Mouse (Mus musculus) kidney, embryonic 15.5 days (tissue): ENCODE measurements around the gene Parvb. TPM values are rescaled to one million over a fixed set of nuclear protein-coding genes. Genes with fewer than 3 reads are reported as not detected.

ENCODE experiments used
- ATAC-seq: fragments of 200-750 bp; cut with Nextera tagmentation; replicated peaks from 2 replicates; pipeline ENCODE4 v1.8.0; 2017; ENCODE audit warnings: moderate TSS enrichment; ENCODE audit not compliant: low FRiP score
- H3K27ac ChIP-seq: fragments of 300-500 bp; sonication (generic); 2 replicates; pipeline ENCODE4 v1.5.1; 2015; ENCODE audit warnings: mild to moderate bottlenecking, inconsistent platforms
- H3K27me3 ChIP-seq: fragments of 300-500 bp; sonication (generic); 2 replicates; pipeline ENCODE4 v1.6.1; 2015; ENCODE audit warnings: inconsistent platforms
- H3K36me3 ChIP-seq: fragments of 300-500 bp; sonication (generic); 2 replicates; pipeline ENCODE4 v1.6.1; 2015; ENCODE audit warnings: inconsistent platforms
- H3K4me1 ChIP-seq: fragments of 300-500 bp; sonication (generic); 2 replicates; pipeline ENCODE4 v1.6.1; 2015; ENCODE audit warnings: inconsistent platforms
- H3K4me2 ChIP-seq: fragments of 300-500 bp; sonication (generic); 2 replicates; pipeline ENCODE4 v1.6.1; 2015; ENCODE audit warnings: moderate library complexity, mild to moderate bottlenecking, inconsistent platforms
- H3K4me3 ChIP-seq: fragments of 300-500 bp; sonication (generic); replicated peaks from 2 replicates; pipeline ENCODE4 v1.5.1; 2015; ENCODE audit warnings: mild to moderate bottlenecking, inconsistent platforms
- H3K9ac ChIP-seq: fragments of 300-500 bp; sonication (generic); 2 replicates; pipeline ENCODE4 v1.6.1; 2015; ENCODE audit warnings: mild to moderate bottlenecking, inconsistent platforms
- H3K9me3 ChIP-seq: fragments of 300-500 bp; sonication (generic); replicated peaks from 2 replicates; pipeline ENCODE4 v1.6.1; 2016; ENCODE audit warnings: inconsistent platforms
- WGBS: fragments of 180-500 bp; shearing (Covaris S2); methylation state at CpG from one replicate; pipeline ENCODE4 v1.1.7; 2015; ENCODE audit warnings: mixed read lengths; 5-methylcytosine and 5-hydroxymethylcytosine counted together
- polyA plus RNA-seq: library from polyadenylated mRNA; unstranded; fragments of >200 nt; fragmentation: Nextera tagmentation; extraction: Ambion mirVana; gene quantifications from 2 replicates; pipeline ENCODE4 v1.2.1, GENCODE M21; 2015

The Parvb gene
- polyA plus RNA-seq, 1 experiment from 2014 or later: 4.7 TPM

GRCm38 (mm10) chr15:84299662-84300333 lies 68.0 kb downstream of the Parvb start:
- 0 out of 2 replicates have a peak, but pooled peaks have one; percentile 7 for ATAC-seq
- Histone ChIP-seq H3K36me3 (no peaks in the 10 kb centered on the region), H3K4me1 (peaks cover 67% of the 10 kb centered on the region), H3K4me2 (no peak overlapping the region), H3K9me3 (no peaks in the 10 kb centered on the region), H3K27ac (no peak overlapping the region), H3K4me3 (no peak overlapping the region), H3K27me3 (peaks cover 33% of the 10 kb centered on the region), H3K9ac (no peak overlapping the region)
- 42% methylated on average over 9 of the region's 9 CpGs for WGBS

GRCm38 (mm10) chr15:84300591-84300990 lies 68.7 kb downstream of the Parvb start:
- 62% methylated on average over 2 of the region's 2 CpGs for WGBS
- H3K9ac ChIP-seq: no peak overlapping the region
- no peaks in the 10 kb centered on the region for H3K9me3 ChIP-seq
- no peaks in the 10 kb centered on the region for H3K36me3 ChIP-seq
- H3K27ac ChIP-seq: no peak overlapping the region
- no peak for ATAC-seq
- peaks cover 33% of the 10 kb centered on the region for H3K27me3 ChIP-seq
- no peak overlapping the region for H3K4me3 ChIP-seq
- no peak overlapping the region for H3K4me2 ChIP-seq
- H3K4me1 ChIP-seq: peaks cover 69% of the 10 kb centered on the region

GRCm38 (mm10) chr15:84301026-84301425 lies 69.2 kb downstream of the Parvb start:
- Histone ChIP-seq H3K27me3 (peaks cover 33% of the 10 kb centered on the region), H3K9ac (no peak overlapping the region), H3K9me3 (no peaks in the 10 kb centered on the region), H3K4me3 (no peak overlapping the region), H3K4me1 (peaks cover 73% of the 10 kb centered on the region), H3K36me3 (no peaks in the 10 kb centered on the region), H3K4me2 (no peak overlapping the region), H3K27ac (no peak overlapping the region)
- WGBS: 17% methylated on average over 7 of the region's 7 CpGs
- ATAC-seq: no peak; the same call in 1 of the 2 replicates

DNA sequence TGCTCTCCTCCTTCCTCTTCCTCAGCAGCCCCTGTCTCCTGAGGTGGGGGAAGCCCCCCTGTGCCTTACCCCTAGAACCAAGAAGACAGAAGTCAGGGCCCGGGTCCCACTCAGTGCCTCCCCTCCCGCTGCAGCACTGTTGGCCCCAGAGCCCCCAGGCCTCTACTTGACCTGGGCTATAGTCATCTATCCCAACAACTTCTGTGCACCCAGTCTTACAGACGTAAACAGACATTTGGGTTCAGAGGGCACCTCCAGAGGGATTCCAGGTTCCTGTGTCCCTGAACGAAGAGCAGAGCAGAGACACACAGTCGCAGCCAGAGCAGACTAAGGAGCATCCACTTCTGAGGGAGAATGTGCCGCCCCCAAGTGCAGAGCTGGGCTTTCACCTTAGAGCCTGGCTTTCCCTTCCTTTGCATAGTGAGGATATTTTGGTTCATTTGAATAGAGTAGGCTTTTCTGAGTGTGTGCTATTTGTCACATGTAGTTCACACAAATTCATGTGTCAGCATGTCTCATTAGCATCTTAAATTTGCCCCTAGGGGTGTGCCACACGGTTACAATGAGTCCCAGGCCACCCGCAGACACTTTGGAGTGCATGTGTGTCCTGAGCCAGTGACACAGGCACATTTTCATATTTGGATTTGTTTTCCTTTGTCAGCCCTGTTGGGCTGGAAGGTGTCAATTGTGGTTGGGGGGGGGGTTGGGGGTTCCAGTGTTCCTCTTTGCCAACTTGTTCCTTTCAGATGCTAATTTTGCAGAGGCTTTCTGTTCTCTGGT lies 70.0 kb downstream of the Parvb start:
- no peak for ATAC-seq
- peaks cover 70% of the 10 kb centered on the region for H3K4me1 ChIP-seq

DNA sequence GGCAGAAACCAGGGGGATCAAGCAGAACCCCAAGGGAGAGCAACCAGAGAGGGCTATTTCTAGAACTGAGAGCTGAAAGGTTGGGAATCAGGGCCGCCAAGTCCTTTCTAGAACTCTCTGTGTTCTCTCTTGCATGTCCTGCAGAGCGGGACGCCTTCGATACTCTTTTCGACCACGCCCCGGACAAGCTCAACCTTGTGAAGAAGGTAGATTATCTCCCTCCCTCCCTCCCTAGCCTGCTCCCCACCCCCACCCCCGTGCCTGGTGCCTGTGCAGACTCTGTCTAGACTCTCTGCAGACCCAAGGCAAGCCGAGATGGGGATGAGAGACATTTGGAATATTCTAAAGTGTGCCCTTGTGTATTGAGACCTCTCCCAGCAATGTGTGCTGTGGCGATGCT lies 71.4 kb downstream of the Parvb start:
- Histone ChIP-seq H3K4me3 (no peak overlapping the region), H3K27me3 (peaks cover 33% of the 10 kb centered on the region), H3K36me3 (no peaks in the 10 kb centered on the region), H3K9ac (no peak overlapping the region), H3K4me2 (no peak overlapping the region), H3K9me3 (no peaks in the 10 kb centered on the region), H3K4me1 (peaks cover 60% of the 10 kb centered on the region), H3K27ac (no peak overlapping the region)
- no peak for ATAC-seq
- 59% methylated on average over 10 of the region's 10 CpGs for WGBS

More for the DNA sequence above, 70.0 kb downstream of the Parvb start:
- H3K9ac ChIP-seq: no peak overlapping the region
- H3K4me2 ChIP-seq: no peak overlapping the region
- H3K27me3 ChIP-seq: peaks cover 33% of the 10 kb centered on the region
- H3K4me3 ChIP-seq: no peak overlapping the region
- H3K9me3 ChIP-seq: no peaks in the 10 kb centered on the region
- no peaks in the 10 kb centered on the region for H3K36me3 ChIP-seq
- H3K27ac ChIP-seq: no peak overlapping the region
- WGBS: 53% methylated on average over 8 of the region's 8 CpGs

GRCm38 (mm10) chr15:84305333-84305732 lies 73.5 kb downstream of the Parvb start:
- ATAC-seq: no peak
- Histone ChIP-seq H3K9ac (no peak overlapping the region), H3K27ac (no peak overlapping the region), H3K4me3 (no peak overlapping the region), H3K4me1 (peaks cover 41% of the 10 kb centered on the region), H3K36me3 (no peaks in the 10 kb centered on the region), H3K9me3 (no peaks in the 10 kb centered on the region), H3K27me3 (peaks cover 31% of the 10 kb centered on the region), H3K4me2 (no peak overlapping the region)
- WGBS: 28% methylated on average over 10 of the region's 10 CpGs

DNA sequence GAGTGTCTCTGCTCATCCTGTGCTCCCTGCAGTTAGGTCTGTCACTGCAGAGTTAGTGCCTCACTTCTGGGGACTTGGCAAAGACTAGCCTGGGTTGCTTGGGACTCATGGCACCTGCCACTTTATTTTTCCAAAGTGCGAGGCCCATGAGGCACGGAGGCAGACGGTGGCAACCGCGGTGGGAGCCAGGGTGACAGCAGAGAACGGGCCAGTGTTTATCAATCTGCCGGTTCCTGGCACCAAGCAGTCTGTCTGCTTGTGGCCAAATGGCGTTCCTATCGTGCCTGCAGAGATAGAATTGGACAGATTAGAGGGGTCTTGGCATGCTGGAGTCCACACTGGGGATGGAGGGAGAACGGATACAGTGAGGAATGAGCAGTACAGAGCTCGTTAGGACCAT lies 78.4 kb downstream of the Parvb start:
- WGBS: 49% methylated on average over 11 of the region's 11 CpGs
- 0 out of 2 replicates have a peak, but pooled peaks cover 3% of the 10 kb centered on the region for H3K27me3 ChIP-seq
- H3K27ac ChIP-seq: no peak overlapping the region

GRCm38 (mm10) chr15:84311295-84312085 lies 79.6 kb downstream of the Parvb start:
- Histone ChIP-seq H3K4me2 (no peak overlapping the region), H3K4me3 (no peak overlapping the region), H3K4me1 (peaks cover 52% of the 10 kb centered on the region), H3K27ac (no peak overlapping the region), H3K36me3 (no peaks in the 10 kb centered on the region), H3K9me3 (no peaks in the 10 kb centered on the region), H3K27me3 (0 out of 2 replicates have a peak, but pooled peaks cover 3% of the 10 kb centered on the region), H3K9ac (no peak overlapping the region)
- WGBS: 73% methylated on average over 9 of the region's 9 CpGs
- ATAC-seq: no peak

More for the DNA sequence above, 78.4 kb downstream of the Parvb start:
- Histone ChIP-seq H3K4me1 (peaks cover 50% of the 10 kb centered on the region), H3K9me3 (no peaks in the 10 kb centered on the region), H3K36me3 (no peaks in the 10 kb centered on the region), H3K9ac (no peak overlapping the region), H3K4me3 (no peak overlapping the region), H3K4me2 (no peak overlapping the region)
- ATAC-seq: no peak

DNA sequence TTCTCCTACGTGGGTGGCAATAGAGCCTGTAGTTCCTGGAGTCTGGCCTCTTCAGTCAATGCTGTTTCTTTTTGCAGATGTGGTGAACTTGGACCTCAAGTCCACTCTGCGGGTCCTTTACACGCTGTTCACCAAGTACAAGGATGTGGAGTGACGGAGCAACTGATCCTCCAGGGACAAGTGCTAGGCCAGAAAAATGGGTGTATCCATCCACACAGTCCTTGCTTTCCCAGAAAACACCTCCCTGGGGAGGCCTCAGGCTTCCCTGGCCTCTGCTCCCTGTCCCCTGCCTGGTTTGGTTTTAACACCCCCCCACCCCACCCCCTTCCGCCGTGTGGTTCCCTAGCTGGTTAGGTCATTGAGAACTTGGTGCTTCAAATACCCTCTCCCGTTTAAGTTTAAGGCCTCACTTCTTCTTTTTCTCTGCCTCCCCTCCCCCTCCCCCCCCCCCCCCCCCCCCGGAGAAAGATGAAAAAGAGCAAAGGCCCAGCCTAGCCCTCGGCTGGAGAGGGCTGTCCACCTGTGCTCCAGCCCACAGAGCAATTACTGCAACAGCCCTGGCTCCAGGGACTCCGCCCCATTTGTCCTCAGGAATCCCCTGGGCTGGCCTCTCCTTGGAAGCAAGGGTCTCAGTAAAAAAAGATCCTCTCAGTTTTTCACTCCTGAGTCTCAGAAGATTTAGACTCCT lies 81.2 kb downstream of the Parvb start:
- Histone ChIP-seq H3K36me3 (no peaks in the 10 kb centered on the region), H3K27ac (peak overlapping the region; percentile 54; the same call in 1 of the 2 replicates), H3K4me1 (peaks cover 52% of the 10 kb centered on the region), H3K9me3 (no peaks in the 10 kb centered on the region), H3K27me3 (0 out of 2 replicates have a peak, but pooled peaks cover 3% of the 10 kb centered on the region), H3K4me2 (peak overlapping the region; percentile 12; the same call in 1 of the 2 replicates), H3K4me3 (no peak overlapping the region), H3K9ac (0 out of 2 replicates have a peak overlapping the region, but pooled peaks have one; percentile 23)
- peak; percentile 2; the same call in 1 of the 2 replicates for ATAC-seq
- 50% methylated on average over 9 of the region's 10 CpGs for WGBS

- Histone ChIP-seq H3K27ac (peak overlapping the region; percentile 54), H3K27me3 (0 out of 2 replicates have a peak, but pooled peaks cover 3% of the 10 kb centered on the region), H3K9ac (0 out of 2 replicates have a peak overlapping the region, but pooled peaks have one; percentile 23), H3K4me1 (peaks cover 52% of the 10 kb centered on the region), H3K4me2 (peak overlapping the region; percentile 12; the same call in 1 of the 2 replicates), H3K36me3 (no peaks in the 10 kb centered on the region), H3K9me3 (no peaks in the 10 kb centered on the region), H3K4me3 (no peak overlapping the region)
- ATAC-seq: peak; percentile 33; the same call in 1 of the 2 replicates
- 16% methylated on average over 9 of the region's 9 CpGs for WGBS
These were observed 81.7 kb downstream of the Parvb start for GRCm38 (mm10) chr15:84313566-84313878.

- peaks cover 52% of the 10 kb centered on the region for H3K4me1 ChIP-seq
- 28% methylated on average over 18 of the region's 18 CpGs for WGBS
- H3K36me3 ChIP-seq: no peaks in the 10 kb centered on the region
- 0 out of 2 replicates have a peak overlapping the region, but pooled peaks have one; percentile 18 for H3K27ac ChIP-seq
- H3K9me3 ChIP-seq: no peaks in the 10 kb centered on the region
- H3K4me2 ChIP-seq: peak overlapping the region; percentile 23; the same call in 1 of the 2 replicates
- H3K9ac ChIP-seq: no peak overlapping the region
- H3K4me3 ChIP-seq: no peak overlapping the region
- ATAC-seq: no peak
- H3K27me3 ChIP-seq: 0 out of 2 replicates have a peak, but pooled peaks cover 3% of the 10 kb centered on the region
These were observed 82.7 kb downstream of the Parvb start for GRCm38 (mm10) chr15:84314420-84315080.
